Mouse (Mus musculus) CD8-positive naive resting alpha-beta T cell, adult 2 months (primary cell): ENCODE measurements around the gene Efcab11.

Experiments
- DNase-seq, 2 experiments: peaks; one replicate each; pipeline ENCODE4 v3.0.0; 2022; ENCODE audit warnings: low read depth in 2 of 2, low spot score in 2 of 2

Efcab11 gene

DNA sequence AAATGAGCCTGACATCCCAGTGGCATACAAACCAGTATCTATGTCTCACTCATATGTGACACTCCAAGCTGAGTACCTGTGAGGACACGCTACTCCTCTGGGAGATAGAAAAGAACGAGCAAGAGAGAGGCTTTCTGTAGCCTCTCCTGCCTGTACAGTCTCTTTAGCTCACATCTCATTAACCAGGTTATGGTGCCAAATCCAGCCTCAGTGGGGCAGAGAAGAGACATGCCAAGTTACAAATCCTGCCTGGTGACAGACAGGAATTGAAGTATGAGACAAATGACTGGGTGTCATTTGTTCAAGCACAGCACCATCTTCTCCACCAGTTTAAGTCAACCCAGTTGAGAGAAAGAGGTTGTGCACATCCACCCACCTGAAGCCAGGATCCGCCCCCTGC is 190.2 kb downstream of the Efcab11 start:
- no peak for DNase-seq

DNA sequence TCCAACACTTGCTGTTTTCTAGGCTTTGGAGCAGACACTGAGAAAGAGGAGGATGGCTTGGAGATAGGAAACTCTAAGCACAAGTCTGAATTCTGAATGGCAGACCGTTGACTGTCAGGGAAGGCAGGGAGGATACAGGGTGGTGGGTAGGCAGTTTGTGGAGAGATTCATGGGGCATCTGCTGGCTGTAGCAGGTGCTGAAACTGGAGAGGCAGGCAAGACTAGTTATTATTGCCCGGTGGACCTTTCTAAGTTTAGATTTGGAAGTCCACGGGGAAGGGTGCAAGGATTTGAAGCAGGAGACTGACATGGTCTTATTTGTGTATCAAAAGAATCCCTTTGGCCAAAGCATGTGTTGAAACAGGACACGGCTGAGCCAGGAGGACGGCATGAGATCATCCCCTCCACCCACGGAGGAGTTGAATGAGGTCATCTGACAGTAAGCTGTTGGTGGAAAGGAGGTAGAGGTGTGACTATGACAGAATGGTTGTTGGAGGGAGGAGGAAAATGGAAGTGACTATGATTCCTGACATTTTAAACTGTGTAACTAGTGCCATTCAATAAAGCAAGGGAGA is 197.7 kb downstream of the Efcab11 start:
- no peak for DNase-seq

DNA sequence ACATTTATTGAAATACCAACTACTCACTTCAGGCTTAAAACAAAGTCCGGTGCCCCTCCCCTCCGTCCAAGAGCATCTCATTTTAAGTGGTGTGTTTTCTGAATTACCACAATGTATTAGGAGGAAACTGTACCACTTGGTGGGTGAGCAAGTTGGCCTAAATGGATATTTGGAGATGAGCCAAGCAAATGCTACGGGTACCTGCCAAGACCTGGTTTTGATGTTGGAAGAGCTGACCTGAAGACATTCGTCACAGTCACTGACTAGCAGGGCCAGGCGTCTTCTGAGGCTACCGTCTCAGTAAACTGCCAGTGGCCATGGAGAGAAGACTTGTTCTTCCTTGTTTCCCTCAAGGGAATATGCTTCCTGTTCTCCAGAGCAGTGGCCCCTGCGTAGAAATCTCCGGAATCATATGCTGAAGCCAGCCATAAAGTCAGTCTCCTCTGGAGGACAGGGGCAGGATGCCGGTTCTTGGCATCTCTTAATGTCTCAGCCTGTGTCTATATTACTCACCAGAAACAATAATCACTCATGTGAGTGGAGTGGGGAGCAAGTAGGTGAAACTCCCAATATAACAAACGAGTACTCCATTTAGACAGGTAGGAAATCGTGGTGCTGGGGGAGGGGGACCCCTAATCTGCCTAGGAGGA is 198.7 kb downstream of the Efcab11 start:
- no peak for DNase-seq

DNA sequence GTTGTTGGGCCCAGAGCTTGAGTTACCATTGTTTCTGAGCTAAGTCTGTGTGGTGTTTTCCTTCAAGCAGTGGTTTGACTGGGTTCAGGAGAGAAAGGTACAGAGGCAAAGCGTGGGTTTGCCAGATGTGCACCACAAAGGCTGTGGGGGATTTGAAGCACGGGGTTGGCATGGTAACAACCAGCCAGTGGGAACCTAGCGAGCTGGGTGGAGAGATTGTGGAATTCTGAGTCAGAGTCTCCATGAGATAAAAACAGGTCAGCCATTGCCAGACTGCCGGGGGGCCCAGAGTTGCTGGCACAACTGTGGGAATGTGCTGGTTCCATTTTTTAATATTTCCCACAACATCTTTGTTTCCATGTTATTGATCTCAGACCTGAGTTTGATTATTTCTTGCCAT is 202.6 kb downstream of the Efcab11 start:
- no peak for DNase-seq

DNA sequence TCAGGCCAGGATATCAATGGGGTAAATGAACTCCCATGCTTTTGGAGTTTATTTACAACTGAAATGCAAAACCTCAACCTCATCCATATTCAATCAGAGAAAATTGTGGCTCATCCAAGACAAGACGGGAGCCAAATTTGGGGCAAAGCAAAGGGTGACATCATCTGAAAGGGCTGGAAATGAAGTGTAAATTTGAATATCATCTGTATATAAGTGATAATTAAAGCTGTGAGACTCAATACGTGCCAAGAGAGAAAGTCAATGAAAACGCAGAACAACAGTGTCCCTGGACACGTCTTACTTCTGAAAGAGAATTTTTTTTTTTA is 212.4 kb downstream of the Efcab11 start:
- no peak for DNase-seq

DNA sequence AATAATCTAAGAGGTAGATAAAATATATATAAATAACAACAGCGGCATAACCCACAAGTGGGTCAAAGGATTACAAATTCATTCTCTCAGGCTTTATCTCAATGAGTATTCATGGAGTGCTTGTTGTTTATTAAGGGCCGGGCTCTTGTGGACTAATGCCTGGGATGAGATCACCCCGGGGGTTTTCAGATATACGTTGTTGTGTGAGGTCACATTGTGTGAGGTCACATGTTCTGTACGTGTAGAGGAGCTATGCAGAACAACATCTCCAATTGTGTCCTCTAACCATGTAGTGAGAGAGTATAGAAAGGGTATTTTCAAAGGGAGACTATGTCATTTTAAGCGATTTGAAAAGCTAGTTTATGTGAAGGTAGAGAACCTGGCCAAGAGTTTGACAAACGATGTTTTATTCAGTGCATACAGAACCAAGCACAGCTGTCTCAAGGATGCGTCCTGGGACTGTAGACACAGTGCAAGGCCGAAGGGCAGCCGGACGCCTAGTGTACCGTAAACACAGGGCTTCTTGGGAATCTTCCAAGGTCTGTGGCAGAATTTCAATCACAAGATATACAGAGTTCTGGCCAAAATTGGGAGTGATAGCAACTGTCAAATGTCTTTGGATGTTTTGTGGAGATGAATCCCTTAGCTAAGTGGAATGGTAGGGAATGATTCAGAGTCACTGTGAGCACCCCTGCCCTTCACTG is 212.9 kb downstream of the Efcab11 start:
- no peak for DNase-seq

DNA sequence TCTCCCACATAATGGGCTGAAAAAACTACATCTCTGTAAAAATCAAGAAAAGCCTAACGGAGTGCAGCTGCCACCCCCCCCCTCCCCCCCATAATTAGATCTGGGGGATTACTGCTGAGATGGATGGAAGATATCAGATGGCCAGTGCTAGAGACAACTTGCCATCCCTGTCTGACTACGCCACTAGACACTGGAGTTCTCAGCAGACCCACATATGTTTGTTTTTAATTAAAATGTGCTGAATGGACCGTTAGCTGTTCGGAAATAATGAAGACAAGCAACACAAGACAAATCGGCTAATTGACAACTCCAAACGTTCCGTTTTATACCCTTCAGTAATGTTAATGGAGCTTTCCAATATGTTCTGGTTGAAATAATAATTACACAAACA is 213.5 kb downstream of the Efcab11 start:
- no peak for DNase-seq

DNA sequence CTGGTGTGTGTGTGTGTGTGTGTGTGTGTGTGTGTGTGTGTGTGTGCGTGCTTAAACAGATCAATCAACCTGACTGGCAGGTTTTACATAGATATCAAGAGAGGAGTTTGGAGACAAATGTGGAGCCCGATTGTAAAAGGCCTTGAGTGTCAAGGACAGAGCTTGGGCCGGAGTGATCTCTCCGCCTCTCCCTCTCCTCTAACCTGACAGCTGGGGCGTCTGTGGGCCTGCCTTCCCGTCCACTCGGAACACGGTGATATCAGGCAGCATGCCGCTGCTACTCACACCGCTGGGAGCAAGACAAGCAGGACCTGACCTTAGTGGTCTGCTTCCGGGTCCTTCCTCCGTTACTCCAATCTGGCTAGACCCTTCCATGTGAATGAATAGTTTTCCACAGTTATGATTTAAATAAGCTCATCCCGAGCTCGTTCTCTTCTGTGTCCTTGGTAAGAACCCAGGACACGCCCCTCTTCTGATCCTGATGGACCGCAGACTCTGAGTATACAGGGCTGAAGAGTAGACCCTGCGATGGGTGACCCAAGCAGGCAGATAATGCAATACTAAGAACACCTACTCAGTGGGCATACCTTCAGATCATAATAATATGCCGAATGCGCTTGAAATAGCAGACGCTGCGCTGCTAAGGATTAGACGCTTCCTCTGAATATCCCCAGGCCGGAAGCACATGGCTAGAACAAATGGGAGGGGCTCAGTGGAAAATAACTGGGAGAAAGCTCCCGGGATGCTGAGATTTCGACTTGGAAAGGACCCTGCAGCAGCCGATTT is 214.1 kb downstream of the Efcab11 start:
- no peak for DNase-seq

DNA sequence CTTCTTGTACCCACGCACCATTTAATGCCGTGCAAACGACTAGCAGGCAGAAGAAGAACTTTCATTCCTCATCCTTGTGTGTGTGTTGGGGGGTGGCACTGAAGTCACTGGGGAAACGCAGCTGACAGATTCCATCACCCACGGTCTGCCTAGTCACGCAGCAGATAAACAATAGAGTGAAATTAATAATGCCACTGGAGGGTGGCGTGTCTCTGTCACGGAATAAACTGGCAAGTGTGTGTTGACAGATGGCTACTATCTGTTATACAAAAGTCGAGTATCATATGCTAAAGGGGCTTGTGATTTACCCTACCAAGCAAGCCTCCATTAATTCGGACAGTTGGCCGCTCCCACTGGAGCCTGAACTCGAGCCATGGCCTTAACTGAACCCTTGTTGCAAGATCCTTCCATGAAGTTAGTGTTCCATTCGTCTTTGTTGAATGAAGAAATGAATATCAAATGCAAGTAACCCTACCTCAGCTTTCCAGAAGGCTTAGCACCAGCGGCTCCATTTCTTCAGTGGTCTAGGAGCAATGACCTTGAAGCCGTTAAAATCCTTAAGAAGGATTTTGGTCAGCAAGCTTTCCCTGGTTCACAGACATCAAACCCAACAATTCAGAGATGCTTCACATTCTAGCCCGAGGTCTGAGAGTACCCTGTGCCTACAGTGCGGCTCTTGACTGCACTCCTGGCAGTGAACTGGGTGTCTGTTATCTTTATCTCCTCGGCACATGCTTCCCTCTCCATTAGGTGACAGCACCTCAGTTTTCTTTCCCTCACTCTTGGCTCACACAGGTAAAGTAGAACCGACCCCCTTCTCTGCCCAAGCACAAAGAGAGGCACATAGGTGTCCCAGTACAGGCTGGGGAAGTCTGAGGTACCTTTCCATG is 229.0 kb downstream of the Efcab11 start:
- no peak for DNase-seq

DNA sequence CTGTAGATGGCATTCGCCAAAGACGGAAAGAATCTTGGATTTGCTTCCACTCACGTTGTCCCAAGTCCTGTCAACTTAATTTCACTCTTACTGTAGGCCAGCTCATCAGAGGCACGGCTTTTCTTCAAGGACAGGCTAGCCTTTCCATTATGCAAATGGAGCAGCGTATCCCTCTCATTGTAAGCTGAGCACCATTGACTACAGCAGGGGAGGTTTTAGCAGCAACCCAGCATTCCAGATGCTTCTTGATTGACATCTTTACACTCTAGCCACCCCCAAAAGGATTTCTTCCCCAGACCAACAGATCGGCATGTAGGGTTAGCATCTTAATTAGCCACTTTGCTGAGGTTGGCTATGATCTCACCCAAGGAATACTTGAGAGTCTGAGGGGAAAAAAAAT is 231.8 kb downstream of the Efcab11 start:
- DNase-seq: no peak

DNA sequence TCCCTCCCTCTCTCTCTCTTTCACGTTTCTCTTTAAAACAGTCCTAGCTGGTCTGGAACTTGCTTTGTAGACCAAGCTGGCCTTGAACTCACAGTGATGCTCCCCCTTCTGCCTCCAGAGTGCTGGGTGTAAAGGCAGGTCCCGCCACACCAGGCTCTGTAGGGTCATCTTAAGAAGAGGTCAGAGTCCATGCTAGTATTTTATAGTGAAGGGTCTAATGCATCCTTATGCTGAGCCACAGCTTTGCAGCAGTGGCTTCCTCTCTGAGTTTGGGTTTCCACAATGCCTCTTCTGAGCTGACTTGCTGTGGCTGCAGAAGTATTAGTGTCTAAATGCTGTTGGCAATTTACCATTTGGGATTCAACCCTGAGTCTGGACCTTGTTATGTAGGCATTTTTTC is 234.5 kb downstream of the Efcab11 start:
- no peak for DNase-seq

DNA sequence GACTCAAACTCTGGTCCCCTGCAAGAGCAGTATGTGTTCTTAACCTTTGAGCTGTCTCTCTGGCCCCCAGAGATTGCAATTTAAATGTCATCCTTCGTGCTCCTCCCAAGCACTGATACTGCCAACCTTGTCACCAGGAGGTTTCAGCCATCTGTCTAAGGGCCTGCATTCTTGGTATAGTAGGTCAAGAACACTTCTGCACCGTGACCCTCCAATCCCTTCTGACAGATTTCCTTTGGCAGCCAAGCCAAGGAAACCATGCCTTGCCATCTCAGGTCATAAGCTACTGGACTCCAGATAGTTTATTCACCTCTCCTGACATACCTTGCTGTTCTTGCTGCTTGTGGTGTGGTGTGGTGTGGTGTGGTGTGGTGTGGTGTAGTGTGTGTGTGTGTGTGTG is 235.5 kb downstream of the Efcab11 start:
- no peak for DNase-seq

DNA sequence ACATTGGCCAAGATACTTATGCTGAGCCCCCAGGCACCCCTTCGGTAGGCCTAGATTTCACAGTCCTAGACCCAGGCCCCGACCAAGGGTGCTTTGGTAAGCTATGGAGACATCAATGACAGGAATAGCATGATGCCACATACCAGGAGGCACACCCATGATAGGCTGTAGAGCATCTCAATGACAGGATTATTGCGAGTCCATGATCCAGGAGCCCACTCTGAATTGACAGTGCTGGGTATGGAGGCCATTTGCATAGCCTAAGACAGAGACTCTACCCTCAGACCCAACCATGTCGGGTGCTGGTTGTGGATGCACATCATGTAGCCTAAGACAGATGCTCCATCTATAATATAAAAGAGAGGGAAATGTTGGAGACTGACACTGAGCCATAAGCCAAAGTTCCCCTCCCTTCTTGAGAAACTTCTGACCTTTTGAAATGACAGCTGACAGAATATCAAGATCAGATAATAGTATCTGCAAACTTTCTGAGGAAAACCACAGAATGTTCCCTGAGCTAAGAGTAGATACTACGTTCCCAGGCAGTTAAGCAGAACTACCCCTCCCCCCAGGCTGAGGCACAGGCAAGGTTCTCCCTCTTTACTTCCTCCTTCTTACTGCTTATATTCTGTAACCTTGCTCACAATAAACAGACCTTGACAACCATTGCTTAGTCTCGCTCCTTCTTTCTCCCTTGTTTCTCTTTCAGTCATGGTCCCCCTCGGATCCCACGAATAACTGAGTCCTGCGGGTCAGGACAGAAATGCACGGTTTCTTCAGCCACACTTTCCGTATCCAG is 237.5 kb downstream of the Efcab11 start:
- DNase-seq: no peak

DNA sequence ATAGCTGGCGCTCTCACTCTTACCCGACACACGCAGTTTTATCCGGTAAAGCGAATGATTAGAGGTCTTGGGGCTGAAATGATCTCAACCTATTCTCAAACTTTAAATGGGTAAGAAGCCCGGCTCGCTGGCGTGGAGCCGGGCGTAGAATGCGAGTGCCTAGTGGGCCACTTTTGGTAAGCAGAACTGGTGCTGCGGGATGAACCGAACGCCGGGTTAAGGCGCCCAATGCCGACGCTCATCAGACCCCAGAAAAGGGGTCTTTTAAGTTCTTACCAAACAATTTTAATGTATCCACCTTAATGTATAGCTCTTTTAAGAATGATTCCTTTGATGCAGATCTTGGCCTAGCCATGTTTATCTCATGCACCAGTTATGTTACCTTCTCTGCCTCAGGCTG is 238.8 kb downstream of the Efcab11 start:
- DNase-seq: peak; percentile 73 to 88

DNA sequence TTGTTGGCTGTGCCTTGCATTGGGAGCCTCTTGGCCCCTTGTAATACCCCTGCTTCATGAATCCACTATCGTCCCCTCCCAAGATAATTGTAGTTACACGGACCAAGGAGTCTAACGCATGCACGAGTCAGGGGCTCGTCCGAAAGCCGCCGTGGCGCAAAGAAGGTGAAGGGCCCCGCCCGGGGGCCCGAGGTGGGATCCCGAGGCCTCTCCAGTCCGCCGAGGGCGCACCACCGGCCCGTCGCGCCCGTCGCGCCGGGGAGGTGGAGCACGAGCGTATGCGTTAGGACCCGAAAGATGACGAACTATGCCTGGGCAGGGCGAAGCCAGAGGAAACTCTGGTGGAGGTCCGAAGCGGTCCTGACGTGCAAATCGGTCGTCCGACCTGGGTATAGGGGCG is 239.3 kb downstream of the Efcab11 start:
- no peak for DNase-seq
